Mouse (Mus musculus): Measurements from ENCODE around the gene Gm47841.

GRCm38 (mm10) chr15:101054541-101054940, 7.3 kb upstream of the Gm47841 start:
- TF ChIP-seq CTCF (IDR thresholded peaks at IDR 0.05; ENCODE audit: low read depth) (no peak), EP300 (optimal IDR thresholded peaks at IDR 0.05) (no peak)

Measured in stomach, postnatal 0 days (tissue).